Mouse (Mus musculus) ES-E14 (cell line): ENCODE data around the gene A830031A19Rik. TPM values are rescaled to one million over a fixed set of nuclear protein-coding genes. Genes with fewer than 3 reads are reported as not detected.

ENCODE experiments used
- DNase-seq: peaks from one replicate; pipeline ENCODE4 v3.0.0-alpha.2; 2013; ENCODE audit warnings: low read depth, low spot score
- H3K27ac ChIP-seq: 2 replicates; pipeline ENCODE4 v1.5.1; 2012; ENCODE audit warnings: low read depth, mild to moderate bottlenecking, low read length, moderate library complexity, mixed read lengths; ENCODE audit not compliant: poor library complexity, insufficient read depth, severe bottlenecking
- H3K36me3 ChIP-seq: 2 replicates; pipeline ENCODE4 v1.6.1; 2012; ENCODE audit warnings: mild to moderate bottlenecking, low read length, moderate library complexity, mixed read lengths; ENCODE audit not compliant: control insufficient read depth, poor library complexity, insufficient read depth, severe bottlenecking
- H3K4me1 ChIP-seq, 2 experiments: fragments of 150-350 bp in 1 of 2; sonication (generic) in 1 of 2; 2 replicates each; pipeline ENCODE4 v1.6.1; 2012; ENCODE audit warnings: low read length in 2 of 2, mild to moderate bottlenecking in 1 of 2, mixed read lengths in 1 of 2; ENCODE audit not compliant: control insufficient read depth in 2 of 2, insufficient read depth in 2 of 2, poor library complexity in 1 of 2
- H3K4me3 ChIP-seq, 2 experiments: fragments of 150-350 bp in 1 of 2; sonication (generic) in 1 of 2; 2 replicates each; pipeline ENCODE4 v1.5.1; 2012; ENCODE audit warnings: low read length in 2 of 2, low read depth in 1 of 2, mild to moderate bottlenecking in 1 of 2, mixed read lengths in 1 of 2; ENCODE audit not compliant: insufficient read depth in 1 of 2, poor library complexity in 1 of 2, severe bottlenecking in 1 of 2
- H3K9ac ChIP-seq: 2 replicates; pipeline ENCODE4 v1.6.1; 2012; ENCODE audit warnings: low read depth, mild to moderate bottlenecking, low read length, mixed read lengths; ENCODE audit not compliant: poor library complexity, insufficient read depth, severe bottlenecking
- H3K9me3 ChIP-seq: fragments of 150-350 bp; sonication (generic); 2 replicates; pipeline ENCODE4 v1.6.1; 2012; ENCODE audit warnings: low read depth, mild to moderate bottlenecking, low read length; ENCODE audit not compliant: control insufficient read depth, insufficient read depth
- CHD2 ChIP-seq: IDR thresholded peaks from 2 replicates; pipeline ENCODE4 v1.6.1; 2014; ENCODE audit warnings: mild to moderate bottlenecking, low read depth, low read length, inconsistent platforms
- HCFC1 ChIP-seq: IDR thresholded peaks from 2 replicates; pipeline ENCODE4 v1.6.1; 2012; ENCODE audit warnings: low read length, inconsistent platforms, borderline replicate concordance; ENCODE audit not compliant: insufficient read depth
- MAFK ChIP-seq: IDR thresholded peaks from 2 replicates; pipeline ENCODE4 v1.6.1; 2014; ENCODE audit warnings: mild to moderate bottlenecking, low read depth, low read length, inconsistent platforms; ENCODE audit not compliant: insufficient read depth
- ZC3H11A ChIP-seq: IDR thresholded peaks from 2 replicates; pipeline ENCODE4 v1.6.1; 2012; ENCODE audit warnings: low read depth, mild to moderate bottlenecking, inconsistent platforms, low read length, borderline replicate concordance
- ZNF384 ChIP-seq: IDR thresholded peaks from 2 replicates; pipeline ENCODE4 v1.6.1; 2012; ENCODE audit warnings: low read depth, low read length, inconsistent platforms
- in situ Hi-C, 2 experiments: fragments of 600-800 bp; cut with MboI; formaldehyde crosslinking; loops; one replicate each; pipeline ENCODE4 v1.15.1; 2025; ENCODE audit warnings: low sequenced_read_pairs in 2 of 2, inconsistent platforms in 1 of 2; ENCODE audit not compliant: unreplicated experiment in 2 of 2
- total RNA-seq: library from RNA; depleted of rRNA; stranded (reverse); fragments of 300-350 nt; gene quantifications from 2 replicates; pipeline ENCODE4 v1.2.3, GENCODE M21; 2012

Gene A830031A19Rik
- total RNA-seq, 1 experiment: not detected

DNA sequence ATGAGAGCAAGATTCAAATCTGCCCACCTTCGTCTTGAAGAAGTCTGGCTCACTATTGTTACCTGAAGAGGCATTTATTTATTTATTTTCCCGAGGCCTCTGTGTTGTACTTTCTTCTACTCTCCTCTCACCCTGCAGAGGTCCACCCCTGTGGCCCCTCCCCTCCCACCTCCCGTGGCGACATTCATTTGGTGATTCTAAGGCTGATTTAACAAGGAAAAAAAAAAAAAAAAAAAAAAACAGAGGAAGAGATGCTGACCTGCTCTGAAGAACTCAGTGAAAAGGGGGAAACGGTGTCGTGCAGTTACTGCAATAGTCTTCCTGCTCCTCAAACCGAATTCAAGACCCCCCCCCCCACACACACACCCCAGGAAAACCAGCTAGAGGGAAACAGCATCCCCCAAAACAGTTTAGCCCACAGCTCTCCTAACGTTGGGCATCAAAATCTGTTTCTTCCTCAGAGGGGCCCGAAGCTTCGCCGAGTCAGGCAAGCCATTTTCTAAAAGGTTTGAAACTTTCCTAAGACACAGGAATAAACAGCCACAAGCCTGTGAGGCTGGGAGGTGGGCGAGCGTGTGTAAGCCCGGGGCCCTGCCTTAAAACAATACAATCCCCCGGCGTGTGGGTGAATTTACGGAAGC is 752 bp upstream of the A830031A19Rik start:
- DNase-seq: peak; percentile 59
- Histone ChIP-seq H3K36me3 (no peaks in the 10 kb centered on the region), H3K4me3 (peak overlapping the region; percentile 54 to 57), H3K4me1 (peaks cover 0 to 2% of the 10 kb centered on the region in 2 experiments; a peak in 2 of 4 replicates), H3K9me3 (no peaks in the 10 kb centered on the region), H3K9ac (no peak overlapping the region), H3K27ac (no peak overlapping the region)
- in situ Hi-C loops: no loop called here
- TF ChIP-seq CHD2 (no peak), MAFK (no peak), HCFC1 (no peak), ZC3H11A (no peak), ZNF384 (peak; percentile 89)

- H3K9me3 ChIP-seq: no peaks in the 10 kb centered on the region
- no peaks in the 10 kb centered on the region for H3K36me3 ChIP-seq
- H3K27ac ChIP-seq: no peak overlapping the region
- DNase-seq: no peak
- TF ChIP-seq ZNF384: no peak
- TF ChIP-seq HCFC1: no peak
- no peak for TF ChIP-seq CHD2
- no peak for TF ChIP-seq MAFK
- no peak for TF ChIP-seq ZC3H11A
- in situ Hi-C loops: no loop called here
- H3K4me3 ChIP-seq: no peak overlapping the region
- H3K9ac ChIP-seq: no peak overlapping the region
- peaks cover 0 to 2% of the 10 kb centered on the region in 2 experiments; a peak in 2 of 4 replicates for H3K4me1 ChIP-seq
Measured at GRCm38 (mm10) chr11:24074021-24074591, 748 bp downstream of the A830031A19Rik start.

- Histone ChIP-seq H3K36me3 (no peaks in the 10 kb centered on the region), H3K9ac (no peak overlapping the region), H3K9me3 (no peaks in the 10 kb centered on the region), H3K4me3 (no peak overlapping the region), H3K4me1 (peaks cover 0 to 6% of the 10 kb centered on the region in 2 experiments; a peak in 1 of 4 replicates), H3K27ac (no peak overlapping the region)
- in situ Hi-C loops: no loop called here
- TF ChIP-seq MAFK (no peak), ZC3H11A (no peak), ZNF384 (no peak), HCFC1 (no peak)
- no peak for DNase-seq
Measured at GRCm38 (mm10) chr11:24065313-24065712, 9.5 kb downstream of the A830031A19Rik start.

- H3K4me1 ChIP-seq: peaks cover 0 to 7% of the 10 kb centered on the region in 2 experiments; a peak in 1 of 4 replicates
- H3K36me3 ChIP-seq: no peaks in the 10 kb centered on the region
- H3K9me3 ChIP-seq: no peaks in the 10 kb centered on the region
- no peak overlapping the region for H3K9ac ChIP-seq
- H3K27ac ChIP-seq: no peak overlapping the region
- H3K4me3 ChIP-seq: no peak overlapping the region
- in situ Hi-C loops: no loop called here
- no peak for DNase-seq
- TF ChIP-seq MAFK (no peak), HCFC1 (no peak), CHD2 (no peak), ZNF384 (no peak), ZC3H11A (no peak)
Measured at GRCm38 (mm10) chr11:24064221-24064620, 10.6 kb downstream of the A830031A19Rik start.
